Mouse (Mus musculus) erythroblast, embryonic 14.5 days (primary cell): ENCODE measurements around the gene Zfp507.

Experiments used
- GATA1 ChIP-seq: IDR thresholded peaks from 2 replicates; pipeline ENCODE4 v1.6.1; 2012; ENCODE audit warnings: low read length, inconsistent platforms, mixed read lengths
- TAL1 ChIP-seq: IDR thresholded peaks from 3 replicates; pipeline ENCODE4 v1.6.1; 2012; ENCODE audit warnings: low read length, inconsistent platforms, mixed read lengths

DNA sequence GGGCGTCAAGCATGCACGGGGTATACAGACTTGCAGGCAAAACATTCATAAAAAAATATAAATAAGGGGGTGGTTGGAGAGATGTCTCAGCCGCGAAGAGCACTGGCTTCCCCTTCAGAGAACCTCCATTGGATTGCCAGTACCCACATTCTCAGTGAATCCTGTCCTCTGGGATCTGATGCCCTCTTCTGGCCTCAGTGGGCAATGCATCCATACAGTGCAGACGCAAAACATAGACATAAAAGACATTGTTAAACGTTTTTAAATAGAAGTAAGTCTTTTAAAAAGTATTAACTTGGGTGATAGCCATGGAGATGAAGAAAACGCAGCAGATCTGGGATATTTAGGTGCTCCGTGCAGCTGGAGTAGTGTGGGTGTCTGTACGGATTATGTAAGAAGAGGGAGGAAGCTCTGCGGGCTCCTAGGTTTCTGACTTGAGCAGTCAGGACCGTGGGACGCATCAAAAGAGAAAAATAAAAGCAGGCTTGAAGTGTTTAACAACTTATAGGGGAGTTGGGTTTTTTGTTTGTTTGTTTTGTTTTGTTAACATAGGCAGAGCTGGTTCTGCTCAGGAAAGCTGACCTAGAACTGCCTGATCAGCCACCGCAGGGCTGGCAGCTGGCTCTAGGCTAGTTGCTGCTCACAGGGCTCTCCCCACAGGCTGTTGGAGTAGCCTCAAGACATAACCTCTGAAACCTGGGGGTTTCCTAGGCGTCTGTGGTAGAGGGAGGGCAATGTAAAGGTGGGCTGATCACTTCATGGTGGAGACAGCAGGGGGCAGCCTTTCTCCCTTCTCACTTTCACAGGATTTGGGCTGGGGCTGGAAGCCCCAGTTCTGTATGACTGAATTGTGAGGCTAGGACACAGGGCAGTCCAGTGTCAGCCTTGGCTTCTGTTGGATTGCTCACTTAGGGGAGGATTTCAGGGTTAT is 46.0 kb downstream of the Zfp507 start:
- TF ChIP-seq TAL1 (no peak), GATA1 (no peak)
